Mouse (Mus musculus) right cerebral cortex, adult 18-20 months (tissue): ENCODE measurements around the gene Zfp787.
A peak's percentile ranks its signal among the peaks of the same experiment; 100 is the strongest.
"Not testable (repeated sequence)": the region's sequence is repeated elsewhere in the genome, so short reads cannot be mapped to it uniquely, and the experiment has no call there.

Experiments
- DNase-seq: peaks from one replicate; pipeline ENCODE4 v3.0.0; 2022; ENCODE audit warnings: mixed read lengths

The Zfp787 gene

GRCm38 (mm10) chr7:6161541-6161940, 5.7 kb upstream of the Zfp787 start:
- no peak for DNase-seq

DNA sequence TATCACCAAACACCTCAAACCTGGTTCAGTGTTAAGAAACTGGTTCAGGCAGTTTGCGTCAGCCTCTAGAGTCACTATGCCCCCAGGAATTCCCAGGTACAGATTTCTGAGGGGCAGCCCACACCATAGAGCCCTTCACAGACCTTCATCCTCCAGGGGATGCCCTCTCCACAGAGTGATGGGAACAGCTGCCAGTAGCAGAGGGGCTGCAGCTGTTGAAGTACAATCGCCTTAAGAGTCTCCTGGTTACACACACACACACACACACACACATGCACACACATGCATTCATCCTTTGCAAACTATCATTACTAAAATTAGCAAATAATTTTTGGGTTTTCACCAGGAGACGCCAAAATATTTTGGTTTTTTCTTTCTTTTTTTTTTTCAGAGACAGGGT, 3.8 kb upstream of the Zfp787 start:
- no peak for DNase-seq

- no peak for DNase-seq
Measured at GRCm38 (mm10) chr7:6157479-6157878, 1.7 kb upstream of the Zfp787 start.

- no peak for DNase-seq
Measured at GRCm38 (mm10) chr7:6156901-6157472, 1.2 kb upstream of the Zfp787 start.

DNA sequence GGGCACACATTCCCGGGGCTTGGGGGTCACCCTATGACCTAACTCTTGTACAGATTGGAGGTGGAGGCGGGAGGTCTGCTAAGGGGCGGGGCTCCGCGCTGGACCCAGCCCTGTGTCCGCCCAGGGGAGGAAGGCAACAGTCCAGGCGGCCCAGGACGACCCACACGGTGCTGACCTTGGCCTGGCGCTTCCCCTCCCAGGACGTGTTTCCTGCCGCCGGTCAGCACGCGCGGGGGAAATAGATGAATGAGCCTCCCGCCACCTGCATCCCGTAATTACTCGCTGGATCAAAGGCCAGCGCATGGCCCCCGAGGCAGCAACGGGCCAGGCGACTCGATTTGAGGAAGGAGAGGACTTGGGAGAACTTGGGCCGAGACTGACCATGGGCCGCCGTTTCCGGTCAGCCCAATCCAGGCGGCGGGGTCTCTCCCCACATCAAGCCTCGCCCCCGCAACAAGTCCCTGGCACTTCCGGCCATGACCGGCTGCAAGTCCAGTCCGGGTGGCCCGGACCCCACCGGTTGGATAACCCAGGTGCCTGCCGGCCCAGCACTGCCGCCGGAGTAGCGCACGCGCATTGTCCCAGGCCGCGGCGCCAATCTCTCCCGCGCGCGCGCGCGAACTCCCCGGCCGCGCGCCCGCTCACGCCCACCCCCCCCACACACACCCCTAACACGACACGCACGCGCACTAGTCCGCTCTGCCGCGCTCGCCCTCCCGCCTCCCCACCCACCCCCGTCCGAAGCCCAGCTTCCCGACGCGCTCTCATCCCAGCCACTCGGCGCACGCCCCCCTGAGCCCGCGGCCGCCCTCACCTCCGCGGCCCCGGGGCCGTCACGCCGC, 545 bp downstream of the Zfp787 start:
- peak; percentile 84 for DNase-seq

- DNase-seq = no peak
Measured at GRCm38 (mm10) chr7:6154164-6154563, 1.6 kb downstream of the Zfp787 start.

- no peak for DNase-seq
Measured at GRCm38 (mm10) chr7:6153131-6153530, 2.7 kb downstream of the Zfp787 start.

DNA sequence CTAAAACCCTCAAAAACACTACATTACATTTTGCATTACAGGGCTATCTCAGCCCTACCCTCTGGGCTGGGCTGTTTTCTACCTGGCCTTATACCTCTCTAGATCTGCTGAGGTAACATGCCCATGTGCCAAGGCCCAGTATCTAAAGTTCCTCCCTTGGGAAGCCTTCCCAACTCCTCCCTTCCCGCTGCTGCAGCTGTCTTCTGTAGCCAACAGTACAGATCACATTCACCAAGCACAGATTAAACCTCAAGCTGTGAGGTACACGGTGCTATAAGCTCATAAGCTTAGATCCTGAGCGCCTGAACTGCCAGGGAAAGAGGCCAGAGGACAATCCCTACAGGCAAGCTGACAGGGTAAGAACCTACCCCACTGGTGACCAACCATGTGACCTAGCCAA, 3.8 kb downstream of the Zfp787 start:
- no peak for DNase-seq

DNA sequence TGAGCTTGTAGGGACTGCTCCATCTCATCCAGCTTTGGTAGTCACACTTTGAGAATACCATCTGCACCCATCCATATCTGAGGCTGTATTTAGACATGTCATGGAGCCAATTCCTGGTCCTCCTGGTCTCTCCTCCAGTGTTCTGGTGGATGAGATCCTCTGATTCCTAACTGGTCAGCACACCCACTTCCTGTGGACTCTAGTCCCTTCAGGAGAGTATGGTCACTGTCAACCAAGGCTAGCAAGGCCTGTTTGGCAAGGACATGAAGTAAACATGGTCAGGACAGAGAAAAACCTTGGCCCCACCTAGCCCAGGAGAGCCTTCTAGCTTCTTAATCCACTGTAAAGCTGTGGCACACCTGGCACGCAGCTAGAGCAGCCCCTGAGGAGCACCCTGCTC, 4.5 kb downstream of the Zfp787 start:
- no peak for DNase-seq

DNA sequence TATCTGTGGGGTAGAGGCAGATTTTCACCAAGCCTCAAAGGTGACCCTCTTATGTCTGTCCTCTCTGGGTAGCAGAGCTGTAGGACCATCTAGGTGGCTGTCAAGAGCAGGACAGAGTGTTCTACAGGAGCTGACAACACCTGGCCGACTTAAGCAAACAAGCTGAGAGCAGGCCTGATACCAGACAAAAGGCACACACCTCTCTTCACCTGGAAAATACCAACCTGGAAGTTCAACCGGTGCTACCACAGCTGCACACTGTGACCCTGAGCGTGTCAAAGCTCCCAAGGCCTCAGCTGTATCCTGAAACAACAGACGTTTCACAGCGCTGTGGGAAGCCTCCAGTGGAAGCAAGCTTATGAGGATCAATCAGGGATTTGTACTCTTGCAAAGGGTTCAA, 8.1 kb downstream of the Zfp787 start:
- no peak for DNase-seq

DNA sequence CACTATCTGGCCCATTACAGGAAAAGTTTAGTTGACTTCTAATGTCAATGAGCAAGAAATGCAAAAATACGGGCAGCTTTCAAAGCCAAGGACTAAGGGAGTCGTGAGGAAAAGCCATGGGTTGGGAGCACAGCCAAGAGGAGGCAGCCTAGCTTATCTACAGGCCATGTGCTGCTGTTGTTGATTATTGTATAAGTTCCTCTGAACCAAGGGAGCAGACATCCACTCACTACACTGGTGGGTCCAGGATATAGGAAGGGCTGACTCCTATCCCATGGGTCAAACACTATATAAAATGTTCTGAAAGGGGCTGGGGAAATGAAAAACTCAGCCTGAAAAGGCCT, 8.8 kb downstream of the Zfp787 start:
- DNase-seq = no peak

DNA sequence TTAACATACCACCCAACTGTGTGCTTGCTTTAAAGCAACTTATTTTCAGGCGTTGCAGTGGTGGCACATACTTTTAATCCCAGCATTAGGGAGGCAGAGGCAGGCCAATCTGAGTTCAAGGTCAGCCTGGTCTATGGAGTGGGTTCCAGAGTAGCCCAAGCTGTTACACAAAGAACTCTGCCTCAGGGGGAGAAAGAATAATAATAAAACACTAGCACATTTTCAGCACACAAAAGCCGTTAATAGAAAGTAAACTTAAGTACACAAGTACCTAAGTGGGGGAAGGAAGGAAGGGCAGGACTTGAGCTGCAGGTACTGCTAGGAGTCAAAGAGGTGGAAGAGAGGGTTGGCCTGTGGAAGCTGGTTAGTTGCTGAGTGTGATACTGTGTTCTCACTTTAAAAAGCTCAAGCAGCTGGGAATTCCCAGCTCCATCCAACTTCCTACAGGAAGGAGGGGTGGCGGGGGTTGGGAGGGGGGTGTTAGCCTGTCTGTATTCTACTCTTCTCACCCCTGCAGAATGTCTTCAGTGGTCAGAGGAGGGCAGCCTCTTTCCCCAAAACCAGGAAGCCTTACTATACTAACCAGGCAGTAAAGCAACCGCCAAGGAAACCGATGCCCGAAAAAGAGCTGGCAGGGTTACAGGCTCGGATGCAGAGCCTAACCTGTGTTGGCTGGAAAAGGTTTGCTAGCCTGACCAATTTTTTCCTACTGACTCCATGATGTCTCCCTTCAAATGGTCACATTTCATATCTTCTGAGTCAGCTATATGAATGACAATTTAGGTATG, 9.4 kb downstream of the Zfp787 start:
- DNase-seq = no peak

DNA sequence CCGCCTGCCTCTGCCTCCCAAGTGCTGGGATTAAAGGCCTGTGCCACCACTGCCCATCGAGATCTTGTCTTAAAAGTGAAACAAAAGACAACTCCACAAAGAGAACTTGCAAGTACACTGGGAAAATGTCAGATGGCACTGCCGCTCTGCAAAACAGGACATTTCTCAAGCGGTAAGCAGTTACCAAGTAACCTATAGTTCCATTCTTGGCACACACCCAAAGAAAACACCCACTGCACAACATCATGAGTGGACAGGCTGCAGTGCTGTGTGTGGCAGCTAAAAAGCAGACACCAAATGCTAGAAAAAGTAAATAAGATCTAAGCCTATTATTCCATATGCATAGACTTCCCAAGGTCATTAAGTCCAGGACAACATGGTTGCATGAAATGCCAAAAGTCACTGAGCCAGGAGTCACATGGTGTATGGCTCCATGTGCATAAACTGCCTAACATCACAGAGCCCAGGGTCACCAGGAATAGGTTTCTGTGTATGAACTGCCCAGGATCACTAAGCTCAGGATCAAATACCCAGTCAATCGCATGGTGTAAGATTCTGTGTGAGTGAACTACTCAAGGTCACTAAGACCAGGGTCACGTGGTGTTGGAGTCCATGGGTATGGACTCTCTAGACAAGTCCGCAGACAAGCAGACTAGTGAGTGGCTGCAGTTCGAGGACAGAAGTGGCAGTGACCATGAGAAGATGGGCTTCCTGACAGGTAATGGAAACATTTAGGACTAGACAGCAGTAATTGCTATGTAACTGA, 10.2 kb downstream of the Zfp787 start:
- DNase-seq = no peak

- DNase-seq = no peak
Measured at GRCm38 (mm10) chr7:6143991-6144531, 11.7 kb downstream of the Zfp787 start.

GRCm38 (mm10) chr7:6139295-6139694, 16.5 kb downstream of the Zfp787 start:
- no peak for DNase-seq

DNA sequence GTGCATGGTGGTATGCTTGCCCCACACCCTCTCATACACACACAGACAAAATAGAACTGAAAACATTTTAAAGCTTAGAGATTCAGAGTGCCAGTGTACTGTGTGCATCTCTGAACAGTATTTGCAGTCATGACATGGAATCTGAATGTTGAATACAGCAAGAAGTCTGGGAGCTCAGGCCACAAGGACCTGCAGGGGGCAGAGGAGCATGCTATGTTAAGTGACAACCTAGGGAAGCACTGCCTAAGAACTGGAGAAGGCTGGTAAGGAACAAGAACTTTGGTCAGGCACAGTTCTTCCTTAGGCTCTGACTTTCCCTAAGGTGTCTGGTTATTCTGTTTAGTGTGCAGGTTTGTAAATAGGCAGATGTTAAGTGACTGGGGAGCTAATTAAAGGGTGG, 19.3 kb downstream of the Zfp787 start:
- no peak for DNase-seq

- DNase-seq = no peak
Measured at GRCm38 (mm10) chr7:6132646-6133045, 23.2 kb downstream of the Zfp787 start.

GRCm38 (mm10) chr7:6130346-6130745, 25.5 kb downstream of the Zfp787 start:
- DNase-seq = no peak

DNA sequence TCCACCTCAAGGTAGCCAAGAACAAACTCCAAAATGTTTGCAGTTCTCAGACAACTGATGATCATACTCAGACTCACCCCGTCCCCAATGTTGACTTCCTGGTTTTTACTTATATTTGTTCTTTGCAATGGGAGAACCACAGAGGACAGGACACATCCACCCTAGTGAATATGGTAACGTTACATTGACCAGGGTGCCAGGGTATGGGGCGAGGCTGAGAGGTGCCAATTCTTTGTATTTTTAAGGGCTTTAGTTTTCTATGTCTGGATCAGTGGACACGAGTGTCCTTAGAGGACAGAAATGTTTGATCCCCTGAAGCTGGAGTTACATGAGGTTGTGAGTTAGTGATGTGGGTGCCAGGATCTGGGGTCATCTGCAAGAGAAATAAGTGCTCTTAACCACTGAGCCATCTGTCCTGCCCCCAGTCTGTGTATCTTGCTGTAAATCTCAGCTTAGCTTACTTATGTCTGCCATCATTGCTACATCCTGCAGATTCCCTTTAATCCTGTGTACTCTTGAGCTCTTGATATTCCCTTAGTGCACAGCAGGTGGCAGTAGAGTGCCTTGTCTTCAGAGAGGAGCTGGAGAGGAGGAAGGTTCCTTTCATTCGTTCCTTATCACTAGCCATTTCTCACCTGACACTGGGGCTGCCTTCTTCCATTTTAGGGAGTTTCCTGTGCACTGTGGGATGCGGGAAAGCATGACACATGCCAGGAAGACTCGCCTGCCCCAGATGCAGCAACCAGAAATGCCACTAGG, 28.9 kb downstream of the Zfp787 start:
- peak; percentile 89 for DNase-seq

GRCm38 (mm10) chr7:6121128-6121527, 34.7 kb downstream of the Zfp787 start:
- DNase-seq = not testable (repeated sequence)

GRCm38 (mm10) chr7:6120104-6120503, 35.7 kb downstream of the Zfp787 start:
- not testable (repeated sequence) for DNase-seq

DNA sequence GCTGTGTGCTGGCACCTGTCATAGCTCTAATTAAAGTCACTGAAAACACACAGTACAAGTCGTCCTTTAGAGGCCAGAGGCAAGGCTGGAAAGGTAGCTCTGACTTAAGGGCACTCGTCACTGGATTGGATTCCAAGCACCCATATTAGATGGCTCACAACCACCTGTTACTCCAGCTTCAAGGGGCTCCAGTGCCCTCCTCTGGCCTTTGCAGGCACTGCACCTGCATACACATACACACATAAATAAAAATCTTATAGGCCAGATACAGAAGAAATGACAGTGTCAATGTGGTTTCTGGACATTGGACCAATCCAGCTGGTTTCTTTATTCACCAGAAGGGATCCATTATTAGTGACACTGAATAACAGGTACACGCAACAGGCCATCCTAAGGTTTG, 36.3 kb downstream of the Zfp787 start:
- no peak for DNase-seq
